In genomic region chr9:103751568-103751967, GRCm38 (mm10) we compare ENCODE assay signal across 13 mouse cellular contexts. TPM values are rescaled to one million over a fixed set of nuclear protein-coding genes. Genes with fewer than 3 reads are reported as not detected.
DNase-seq lines count a peak whose midpoint lies in the region; ATAC-seq lines count a peak whose summit lies in the region.
"Had no signal": no experiment of that assay in that cellular context is flagged by ENCODE, and none has a peak within 500 bp of the region (broad histone marks: within the 10 kb centered on the region; RNA-seq: fewer than 3 reads in every experiment).

No protein-coding gene starts in this region.

- no peak for ATAC-seq in hindbrain, embryonic 12.5 days (ENCODE audit: low FRiP score)
- no peak for ATAC-seq in hindbrain, embryonic 16.5 days
- peak; percentile 49; the same call in 1 of the 2 replicates for ATAC-seq in kidney, embryonic 16.5 days (ENCODE audit: low FRiP score, low TSS enrichment)
- ATAC-seq: forebrain, embryonic 16.5 days; intestine, embryonic 16.5 days had no signal

- no peak overlapping the region for H3K9ac ChIP-seq in hindbrain, embryonic 12.5 days
- no peak overlapping the region for H3K9ac ChIP-seq in hindbrain, embryonic 16.5 days (ENCODE audit: low read depth, low read length)
- H3K9ac ChIP-seq in kidney, embryonic 16.5 days (replicated peaks; ENCODE audit: low read length), result no peak overlapping the region

- H3K9me3 ChIP-seq in hindbrain, embryonic 12.5 days (replicated peaks), result no peaks in the 10 kb centered on the region
- H3K9me3 ChIP-seq in hindbrain, embryonic 16.5 days (ENCODE audit: control insufficient read depth, low read length), result no peaks in the 10 kb centered on the region
- H3K9me3 ChIP-seq in kidney, embryonic 16.5 days (ENCODE audit: low read length), result no peaks in the 10 kb centered on the region

- H3K4me1 ChIP-seq in hindbrain, embryonic 12.5 days, result peaks cover 7% of the 10 kb centered on the region; the same call in 1 of the 2 replicates
- no peaks in the 10 kb centered on the region for H3K4me1 ChIP-seq in hindbrain, embryonic 16.5 days (ENCODE audit: control insufficient read depth, insufficient read depth, low read depth, low read length)
- H3K4me1 ChIP-seq in kidney, embryonic 16.5 days (ENCODE audit: insufficient read depth, low read length), result peaks cover 3% of the 10 kb centered on the region; the same call in 1 of the 2 replicates

- H3K27ac ChIP-seq in hindbrain, embryonic 12.5 days, result 0 out of 2 replicates have a peak overlapping the region, but pooled peaks have one; percentile 7
- no peak overlapping the region for H3K27ac ChIP-seq in hindbrain, embryonic 16.5 days (ENCODE audit: low read depth, low read length)
- no peak overlapping the region for H3K27ac ChIP-seq in kidney, embryonic 16.5 days (ENCODE audit: low read length)
- H3K27ac ChIP-seq: macrophage had no signal

- no peaks in the 10 kb centered on the region for H3K36me3 ChIP-seq in hindbrain, embryonic 12.5 days
- no peaks in the 10 kb centered on the region for H3K36me3 ChIP-seq in hindbrain, embryonic 16.5 days (ENCODE audit: control insufficient read depth, insufficient read depth, low read length)
- H3K36me3 ChIP-seq in kidney, embryonic 16.5 days (ENCODE audit: insufficient read depth, low read length), result no peaks in the 10 kb centered on the region

- no peak overlapping the region for H3K4me3 ChIP-seq in hindbrain, embryonic 12.5 days
- no peak overlapping the region for H3K4me3 ChIP-seq in hindbrain, embryonic 16.5 days (ENCODE audit: low read length)
- H3K4me3 ChIP-seq in kidney, embryonic 16.5 days (ENCODE audit: low read length), result no peak overlapping the region

- WGBS in hindbrain, embryonic 12.5 days, result 48% methylated on average over 9 of the region's 9 CpGs
- 43% methylated on average over 9 of the region's 9 CpGs for WGBS in hindbrain, embryonic 16.5 days
- 63% methylated on average over 9 of the region's 9 CpGs for WGBS in kidney, embryonic 16.5 days

- no peaks in the 10 kb centered on the region for H3K27me3 ChIP-seq in hindbrain, embryonic 12.5 days
- no peaks in the 10 kb centered on the region for H3K27me3 ChIP-seq in hindbrain, embryonic 16.5 days (replicated peaks; ENCODE audit: control insufficient read depth, insufficient read depth, low read length)
- no peaks in the 10 kb centered on the region for H3K27me3 ChIP-seq in kidney, embryonic 16.5 days (ENCODE audit: insufficient read depth, low read length)

- H3K4me2 ChIP-seq in hindbrain, embryonic 12.5 days (replicated peaks), result no peak overlapping the region
- H3K4me2 ChIP-seq in hindbrain, embryonic 16.5 days (ENCODE audit: low read length), result no peak overlapping the region
- H3K4me2 ChIP-seq in kidney, embryonic 16.5 days (replicated peaks; ENCODE audit: low read depth, low read length), result no peak overlapping the region

- DNase-seq in adrenal gland, adult (ENCODE audit: inconsistent age in 2 of 2, low spot score in 1 of 2), result peak; percentile 14 to 42
- no peak for DNase-seq in adrenal gland, postnatal 36 days
- DNase-seq in embryo, embryonic 10.5 days (ENCODE audit: low spot score), result peak; percentile 40
- no peak for DNase-seq in thymus, postnatal 0 days (ENCODE audit: low spot score)
- DNase-seq in gastrocnemius, postnatal 10 days, result no peak
- DNase-seq: cerebellum, adult 2 months; right cerebral cortex, postnatal 4 days had no signal

RNA-seq across cellular contexts. Expression of gene Tmem108, which starts 10.1 kb away (rescaled TPM):
- 1 to 10 TPM; 3.7 TPM for total RNA-seq in adrenal gland, postnatal 36 days (2021)
- 22.4 and 24.0 TPM in 2 replicates for polyA plus RNA-seq in hindbrain, embryonic 12.5 days (2016; fragmentation: Nextera tagmentation; extraction: Ambion mirVana)
- polyA plus RNA-seq in hindbrain, embryonic 16.5 days (2015; fragmentation: Nextera tagmentation; extraction: Ambion mirVana), result 29.3 and 31.5 TPM in 2 replicates
- polyA plus RNA-seq in kidney, embryonic 16.5 days (2015; fragmentation: Nextera tagmentation; extraction: Ambion mirVana), result 8.3 and 8.5 TPM in 2 replicates
- 11.3 and 11.9 TPM in 2 replicates for polyA plus RNA-seq in thymus, postnatal 0 days (2015; fragmentation: Nextera tagmentation; extraction: Ambion mirVana)
- total RNA-seq in gastrocnemius, postnatal 10 days (2021), result under 1 TPM; 0.61 to 0.77 TPM
- polyA plus RNA-seq: macrophage had no signal

Comparison
In these comparisons a context has a peak if more than half of its experiments do, and no peak if none do; other contexts are left out.
1. DNase-seq: peak in adrenal gland, adult (2 of 2) and embryo, embryonic 10.5 days (single experiment); none in adrenal gland, postnatal 36 days (0 of 2), thymus, postnatal 0 days (single experiment) and gastrocnemius, postnatal 10 days (single experiment).